Mouse (Mus musculus) hindbrain, embryonic 16.5 days (tissue): ENCODE measurements at regions not wholly inside any gene's neighbourhood (a gene's known extent, or its start where the extent isn't known, plus 50 kb on each side); places are given as distances from the start of the nearest gene placed in this dataset.

ENCODE experiments used
- ATAC-seq: fragments of 200-750 bp; cut with Nextera tagmentation; 2 replicates; pipeline ENCODE4 v1.8.0; 2017; ENCODE audit warnings: moderate TSS enrichment, moderate library complexity
- H3K27ac ChIP-seq: fragments of 300-500 bp; sonication (generic); 2 replicates; pipeline ENCODE4 v1.5.1; 2014; ENCODE audit warnings: low read depth, mild to moderate bottlenecking, control low read depth, low read length, moderate library complexity
- H3K27me3 ChIP-seq: fragments of 300-500 bp; sonication (generic); replicated peaks from 2 replicates; pipeline ENCODE4 v1.6.1; 2014; ENCODE audit warnings: low read length; ENCODE audit not compliant: control insufficient read depth, insufficient read depth
- H3K36me3 ChIP-seq: fragments of 300-500 bp; sonication (generic); 2 replicates; pipeline ENCODE4 v1.6.1; 2014; ENCODE audit warnings: mild to moderate bottlenecking, low read length, moderate library complexity, mixed read lengths; ENCODE audit not compliant: control insufficient read depth, insufficient read depth
- H3K4me1 ChIP-seq: fragments of 300-500 bp; sonication (generic); 2 replicates; pipeline ENCODE4 v1.6.1; 2014; ENCODE audit warnings: low read depth, low read length; ENCODE audit not compliant: control insufficient read depth, insufficient read depth
- H3K4me2 ChIP-seq: fragments of 300-500 bp; sonication (generic); 2 replicates; pipeline ENCODE4 v1.6.1; 2014; ENCODE audit warnings: mild to moderate bottlenecking, low read length, control low read depth, moderate library complexity
- H3K4me3 ChIP-seq: fragments of 300-500 bp; sonication (generic); 2 replicates; pipeline ENCODE4 v1.5.1; 2014; ENCODE audit warnings: mild to moderate bottlenecking, low read length, control low read depth, moderate library complexity
- H3K9ac ChIP-seq: fragments of 300-500 bp; sonication (generic); 2 replicates; pipeline ENCODE4 v1.6.1; 2014; ENCODE audit warnings: low read depth, mild to moderate bottlenecking, control low read depth, low read length, moderate library complexity
- H3K9me3 ChIP-seq: fragments of 300-500 bp; sonication (generic); 2 replicates; pipeline ENCODE4 v1.6.1; 2014; ENCODE audit warnings: mild to moderate bottlenecking, low read length, moderate library complexity; ENCODE audit not compliant: control insufficient read depth
- WGBS: fragments of 180-500 bp; shearing (Covaris S2); extraction: QIAGEN DNeasy Blood & Tissue Kit; methylation state at CpG from one replicate; pipeline ENCODE4 v1.1.7; 2014; 5-methylcytosine and 5-hydroxymethylcytosine counted together

DNA sequence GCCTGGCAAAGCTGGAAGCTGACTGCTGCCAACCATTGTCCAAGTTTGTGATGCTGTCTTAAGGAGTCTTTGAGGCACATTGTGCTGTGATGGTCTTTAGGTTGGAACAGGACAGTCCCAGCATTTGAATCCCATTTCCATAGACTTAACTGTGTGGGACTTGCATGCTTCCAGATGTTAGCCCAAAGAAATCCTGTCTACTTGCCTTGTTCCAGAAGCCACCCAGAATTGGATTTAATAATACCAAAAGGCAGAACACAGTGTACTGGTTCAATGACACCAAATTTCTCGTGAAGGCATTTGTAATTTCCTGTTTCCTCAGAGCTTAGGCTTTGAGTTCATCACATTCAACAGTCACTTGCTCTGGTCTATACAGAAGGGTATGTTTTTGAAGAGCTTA is 444.9 kb upstream of the Slc30a5 start:
- Histone ChIP-seq H3K36me3 (no peaks in the 10 kb centered on the region), H3K9me3 (peaks cover 2% of the 10 kb centered on the region; the same call in 1 of the 2 replicates), H3K27me3 (no peaks in the 10 kb centered on the region), H3K9ac (no peak overlapping the region), H3K4me1 (no peaks in the 10 kb centered on the region), H3K4me3 (no peak overlapping the region), H3K4me2 (no peak overlapping the region), H3K27ac (no peak overlapping the region)
- no peak for ATAC-seq
- WGBS = 85% methylated on average over 1 of the region's 1 CpGs

DNA sequence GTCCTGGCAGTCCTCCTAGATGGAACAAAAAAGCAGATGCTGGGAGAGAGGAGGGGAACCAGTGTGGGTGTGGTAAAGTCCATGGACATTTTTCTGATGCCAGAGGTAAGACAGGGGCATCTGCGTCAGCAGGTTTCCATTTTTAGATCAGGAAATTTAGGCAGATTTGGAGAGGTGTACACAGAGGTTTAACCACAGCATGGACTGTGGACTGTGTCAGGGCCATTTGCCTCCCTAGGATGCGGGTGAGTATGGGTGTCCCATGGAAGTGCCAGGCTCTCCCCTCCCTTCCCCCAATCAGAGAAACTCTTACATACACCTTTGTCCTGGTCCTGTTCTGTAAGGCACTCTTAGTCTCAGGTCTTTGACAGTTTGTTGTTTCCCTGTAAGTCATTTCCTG is 443.5 kb upstream of the Slc30a5 start:
- 90% methylated on average over 2 of the region's 2 CpGs for WGBS

DNA sequence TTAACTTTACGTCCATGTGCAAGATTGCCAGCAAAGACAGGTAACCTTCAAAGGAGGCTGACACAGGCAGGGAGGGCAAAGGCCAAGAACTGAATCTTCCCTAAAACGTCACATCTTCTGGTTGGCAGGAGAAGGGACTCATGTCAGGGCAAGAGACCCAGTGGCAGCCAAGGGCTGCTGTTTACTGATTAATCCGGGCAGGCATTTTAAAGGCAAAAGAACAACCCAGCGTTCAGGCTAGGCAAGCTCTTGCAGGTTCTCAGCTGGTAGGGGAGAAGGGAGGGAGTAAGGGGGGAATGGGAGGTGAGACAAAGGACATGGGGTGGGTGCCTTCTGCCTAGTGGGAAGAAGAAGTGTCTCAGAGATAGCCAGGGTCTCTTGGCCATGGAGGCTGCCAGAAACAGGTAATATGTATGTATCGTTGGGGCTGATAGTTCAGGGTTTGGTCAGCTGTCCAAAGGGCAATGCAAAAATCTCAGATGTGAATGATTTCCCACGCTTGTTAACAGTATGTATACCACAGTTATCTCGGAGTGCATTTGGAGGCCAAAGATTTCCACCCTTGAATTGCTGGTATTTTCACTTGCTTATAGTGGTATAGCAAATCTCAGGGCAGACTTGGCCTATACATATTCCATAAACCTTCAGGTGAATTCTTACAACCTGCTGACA is 441.4 kb upstream of the Slc30a5 start:
- Histone ChIP-seq H3K27me3 (no peaks in the 10 kb centered on the region), H3K27ac (no peak overlapping the region), H3K4me1 (no peaks in the 10 kb centered on the region), H3K9me3 (peaks cover 2% of the 10 kb centered on the region; the same call in 1 of the 2 replicates), H3K4me3 (no peak overlapping the region), H3K36me3 (no peaks in the 10 kb centered on the region), H3K4me2 (no peak overlapping the region), H3K9ac (no peak overlapping the region)
- ATAC-seq = no peak
- WGBS = 62% methylated on average over 7 of the region's 7 CpGs

More for the DNA sequence above, 443.5 kb upstream of the Slc30a5 start:
- no peak overlapping the region for H3K4me2 ChIP-seq
- no peak overlapping the region for H3K4me3 ChIP-seq
- no peaks in the 10 kb centered on the region for H3K27me3 ChIP-seq
- no peaks in the 10 kb centered on the region for H3K4me1 ChIP-seq
- peaks cover 2% of the 10 kb centered on the region; the same call in 1 of the 2 replicates for H3K9me3 ChIP-seq
- no peaks in the 10 kb centered on the region for H3K36me3 ChIP-seq
- H3K27ac ChIP-seq = no peak overlapping the region
- no peak overlapping the region for H3K9ac ChIP-seq
- no peak for ATAC-seq

DNA sequence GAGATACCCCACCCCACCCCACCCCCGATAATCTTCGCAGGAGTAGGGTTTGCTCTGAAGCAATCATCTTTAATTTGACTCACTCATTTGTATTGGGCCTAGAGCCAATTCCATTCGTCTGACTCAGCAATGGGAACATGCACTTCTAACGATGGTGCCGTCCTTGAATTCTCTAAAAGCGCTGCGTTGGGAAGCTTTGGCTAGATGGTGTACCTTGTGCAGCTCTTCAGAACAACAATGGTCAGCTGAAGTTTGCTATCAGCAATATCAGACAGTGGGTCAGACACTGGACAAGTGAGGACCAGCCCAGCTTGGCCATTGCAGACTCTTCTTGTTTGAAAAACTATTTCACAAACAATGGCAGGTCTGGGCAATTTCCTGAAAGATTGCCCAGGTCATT is 440.1 kb upstream of the Slc30a5 start:
- no peak overlapping the region for H3K4me3 ChIP-seq

DNA sequence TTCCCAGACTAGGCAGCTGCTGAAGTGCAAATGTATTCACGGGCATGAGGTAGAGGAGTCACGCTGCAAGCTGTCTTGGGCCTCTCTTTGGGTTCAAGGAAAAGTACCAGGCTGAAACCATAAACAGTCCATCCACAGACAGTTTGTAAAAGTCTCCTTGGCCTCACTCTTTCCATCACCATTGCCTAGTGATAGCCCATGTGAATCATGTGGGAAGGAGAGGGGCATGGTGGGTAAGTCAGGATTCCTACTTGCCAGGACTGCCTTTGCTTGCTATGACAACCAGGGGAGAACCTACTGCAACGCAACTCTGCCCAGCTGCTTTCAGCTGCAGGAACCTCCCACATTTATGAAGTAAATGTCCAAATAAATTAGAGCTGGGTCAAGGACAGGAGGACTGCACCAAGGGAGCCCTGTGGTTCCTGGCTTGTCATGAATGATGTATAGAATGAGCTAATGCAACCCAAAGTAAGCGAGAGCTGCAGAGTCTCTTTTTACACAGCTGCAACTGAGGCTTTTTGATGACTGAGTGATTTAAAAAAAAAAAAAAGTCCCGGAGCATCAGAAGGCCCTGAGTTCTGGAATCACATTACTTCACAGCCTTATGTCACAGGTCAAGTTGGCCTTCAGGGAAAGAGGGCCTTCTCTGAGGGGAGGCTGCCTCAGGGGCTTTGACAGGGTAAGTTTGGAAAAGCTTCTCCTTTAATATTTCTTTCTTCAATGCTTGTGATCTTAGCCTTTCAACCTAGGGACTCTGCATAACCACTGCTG is 420.7 kb upstream of the Slc30a5 start:
- no peak for ATAC-seq
- Histone ChIP-seq H3K9me3 (no peaks in the 10 kb centered on the region), H3K4me3 (no peak overlapping the region), H3K9ac (no peak overlapping the region), H3K4me1 (no peaks in the 10 kb centered on the region), H3K4me2 (no peak overlapping the region), H3K36me3 (no peaks in the 10 kb centered on the region), H3K27ac (no peak overlapping the region), H3K27me3 (no peaks in the 10 kb centered on the region)
- 75% methylated on average over 5 of the region's 5 CpGs for whole genome bisulfite sequencing

More for the DNA sequence above, 440.1 kb upstream of the Slc30a5 start:
- H3K27ac ChIP-seq = no peak overlapping the region
- no peaks in the 10 kb centered on the region for H3K36me3 ChIP-seq
- no peaks in the 10 kb centered on the region for H3K9me3 ChIP-seq
- H3K9ac ChIP-seq = no peak overlapping the region
- H3K27me3 ChIP-seq = no peaks in the 10 kb centered on the region
- H3K4me1 ChIP-seq = no peaks in the 10 kb centered on the region
- ATAC-seq = no peak
- WGBS = 81% methylated on average over 7 of the region's 7 CpGs
- no peak overlapping the region for H3K4me2 ChIP-seq

DNA sequence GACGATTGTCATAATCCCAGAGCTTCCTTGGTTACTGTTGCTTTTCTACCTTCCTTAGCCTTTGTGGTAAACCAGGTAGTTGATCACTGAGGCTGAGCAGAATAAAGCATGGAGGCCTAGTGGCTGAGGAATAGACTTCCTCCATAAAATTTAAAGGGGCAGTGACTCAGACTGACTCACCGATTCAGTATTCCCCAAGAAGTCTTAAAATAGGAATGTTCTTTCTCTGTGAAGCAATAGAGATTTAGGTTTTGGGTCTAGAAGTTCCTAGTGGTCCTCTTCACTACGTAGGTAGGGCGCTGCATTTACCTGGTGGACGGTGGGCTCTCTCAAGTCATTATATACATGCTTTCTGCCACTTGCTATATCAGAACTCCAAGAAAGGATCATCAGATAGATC is 416.1 kb upstream of the Slc30a5 start:
- no peaks in the 10 kb centered on the region for H3K4me1 ChIP-seq
- ATAC-seq = no peak
- 97% methylated on average over 5 of the region's 5 CpGs for WGBS
- H3K27ac ChIP-seq = no peak overlapping the region
- H3K4me3 ChIP-seq = no peak overlapping the region
- no peaks in the 10 kb centered on the region for H3K9me3 ChIP-seq
- no peaks in the 10 kb centered on the region for H3K27me3 ChIP-seq
- H3K4me2 ChIP-seq = no peak overlapping the region
- H3K9ac ChIP-seq = no peak overlapping the region
- no peaks in the 10 kb centered on the region for H3K36me3 ChIP-seq

DNA sequence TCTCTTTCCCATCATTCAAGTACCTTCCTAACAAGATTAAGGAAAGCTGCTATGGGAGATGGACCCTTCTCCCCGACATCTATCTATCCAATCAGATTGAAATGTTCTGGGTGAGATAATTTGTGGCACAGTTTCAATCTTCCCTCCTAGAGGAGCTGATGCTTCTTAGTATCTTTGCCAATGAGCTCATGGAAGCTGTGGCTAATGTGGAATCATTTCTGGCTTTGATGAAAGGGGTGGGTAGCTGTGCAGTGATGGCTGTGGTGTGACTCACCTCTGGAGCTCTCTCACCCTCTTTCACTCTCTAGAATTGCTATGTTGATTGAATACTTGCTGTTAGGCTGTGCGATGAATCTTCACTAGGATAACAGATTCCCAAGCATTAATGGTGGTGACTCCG is 411.1 kb upstream of the Slc30a5 start:
- 90% methylated on average over 3 of the region's 3 CpGs for WGBS
- no peak overlapping the region for H3K9ac ChIP-seq
- H3K4me1 ChIP-seq = no peaks in the 10 kb centered on the region
- H3K36me3 ChIP-seq = no peaks in the 10 kb centered on the region
- no peak overlapping the region for H3K4me2 ChIP-seq
- no peaks in the 10 kb centered on the region for H3K27me3 ChIP-seq
- no peak overlapping the region for H3K27ac ChIP-seq
- H3K4me3 ChIP-seq = no peak overlapping the region
- no peaks in the 10 kb centered on the region for H3K9me3 ChIP-seq
- no peak for ATAC-seq

DNA sequence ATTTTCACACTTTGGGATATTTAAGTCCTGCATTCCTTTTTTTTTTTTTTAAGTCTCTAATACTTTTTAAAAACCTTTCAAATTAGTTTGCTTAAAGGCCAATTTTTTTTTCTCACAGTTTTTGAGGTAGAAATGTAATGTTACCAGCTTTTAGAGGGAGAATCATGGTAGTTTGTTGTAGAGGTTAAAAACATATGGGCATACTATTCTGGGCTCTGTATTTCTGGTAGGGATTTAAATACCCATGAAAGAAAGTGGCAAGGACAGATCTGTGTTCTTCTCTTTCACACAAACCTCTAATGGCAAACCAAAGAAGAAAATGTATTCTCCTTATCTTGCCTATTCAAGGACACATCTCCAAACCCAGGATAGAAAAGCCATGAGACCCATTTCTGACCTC is 405.6 kb upstream of the Slc30a5 start:
- Histone ChIP-seq H3K9me3 (no peaks in the 10 kb centered on the region), H3K36me3 (no peaks in the 10 kb centered on the region), H3K27me3 (no peaks in the 10 kb centered on the region), H3K4me1 (peaks cover 8% of the 10 kb centered on the region), H3K4me2 (no peak overlapping the region), H3K4me3 (no peak overlapping the region), H3K27ac (no peak overlapping the region), H3K9ac (no peak overlapping the region)
- no peak for ATAC-seq

DNA sequence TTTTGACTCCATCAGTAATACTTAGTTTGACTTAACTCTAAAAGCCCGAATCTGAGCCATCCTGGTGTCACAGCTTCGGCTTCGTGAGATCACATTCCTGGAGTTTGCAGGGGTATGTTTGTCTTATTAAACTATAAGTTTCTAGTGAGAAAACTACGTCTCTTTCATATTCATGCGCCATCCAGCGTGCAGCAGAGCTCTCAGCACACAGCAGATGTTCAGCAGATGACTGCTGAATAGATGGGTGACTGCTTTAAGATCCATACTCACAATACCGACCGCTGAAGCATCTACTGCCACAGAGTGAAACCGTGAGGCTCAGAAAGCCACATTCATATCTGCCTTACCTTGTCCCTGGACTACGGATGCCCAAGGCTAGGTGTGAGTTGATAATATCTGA is 403.8 kb upstream of the Slc30a5 start:
- 65% methylated on average over 10 of the region's 10 CpGs for WGBS
- Histone ChIP-seq H3K27ac (no peak overlapping the region), H3K4me3 (no peak overlapping the region), H3K9me3 (no peaks in the 10 kb centered on the region), H3K36me3 (no peaks in the 10 kb centered on the region), H3K4me2 (no peak overlapping the region), H3K4me1 (peaks cover 20% of the 10 kb centered on the region), H3K27me3 (no peaks in the 10 kb centered on the region), H3K9ac (no peak overlapping the region)
- no peak for ATAC-seq
